Mouse (Mus musculus) kidney, embryonic 16.5 days (tissue): ENCODE results near the gene Krtap5-4. TPM values are rescaled to one million over a fixed set of nuclear protein-coding genes. Genes with fewer than 3 reads are reported as not detected.
"Not testable (repeated sequence)": the region's sequence is repeated elsewhere in the genome, so short reads cannot be mapped to it uniquely, and the experiment has no call there.

Experiments used
- ATAC-seq: fragments of 200-750 bp; cut with Nextera tagmentation; 2 replicates; pipeline ENCODE4 v1.8.0; 2017; ENCODE audit warnings: moderate TSS enrichment; ENCODE audit not compliant: low FRiP score, low TSS enrichment
- H3K27ac ChIP-seq: fragments of 300-500 bp; sonication (generic); 2 replicates; pipeline ENCODE4 v1.5.1; 2014; ENCODE audit warnings: low read length
- H3K27me3 ChIP-seq: fragments of 300-500 bp; sonication (generic); 2 replicates; pipeline ENCODE4 v1.6.1; 2014; ENCODE audit warnings: low read length, control low read depth, mixed read lengths; ENCODE audit not compliant: insufficient read depth
- H3K36me3 ChIP-seq: fragments of 300-500 bp; sonication (generic); 2 replicates; pipeline ENCODE4 v1.6.1; 2014; ENCODE audit warnings: low read length, control low read depth, mixed read lengths; ENCODE audit not compliant: insufficient read depth
- H3K4me1 ChIP-seq: fragments of 300-500 bp; sonication (generic); 2 replicates; pipeline ENCODE4 v1.6.1; 2014; ENCODE audit warnings: low read length, control low read depth, mixed read lengths; ENCODE audit not compliant: insufficient read depth
- H3K4me2 ChIP-seq: fragments of 300-500 bp; sonication (generic); replicated peaks from 2 replicates; pipeline ENCODE4 v1.6.1; 2014; ENCODE audit warnings: low read depth, low read length
- H3K4me3 ChIP-seq: fragments of 300-500 bp; sonication (generic); 2 replicates; pipeline ENCODE4 v1.5.1; 2014; ENCODE audit warnings: mild to moderate bottlenecking, low read length
- H3K9ac ChIP-seq: fragments of 300-500 bp; sonication (generic); replicated peaks from 2 replicates; pipeline ENCODE4 v1.6.1; 2014; ENCODE audit warnings: low read length
- H3K9me3 ChIP-seq: fragments of 300-500 bp; sonication (generic); 2 replicates; pipeline ENCODE4 v1.6.1; 2016; ENCODE audit warnings: low read length, control low read depth
- WGBS: fragments of 180-500 bp; shearing (Covaris S2); extraction: QIAGEN DNeasy Blood & Tissue Kit; methylation state at CpG from one replicate; pipeline ENCODE4 v1.1.7; 2014; 5-methylcytosine and 5-hydroxymethylcytosine counted together
- polyA plus RNA-seq: library from polyadenylated mRNA; unstranded; fragments of >200 nt; fragmentation: Nextera tagmentation; extraction: Ambion mirVana; gene quantifications from 2 replicates; pipeline ENCODE4 v1.2.1, GENCODE M21; 2015

Gene Krtap5-4
- polyA plus RNA-seq, 1 experiment from 2014 or later: not detected

GRCm38 (mm10) chr7:142285910-142286612 lies 17.3 kb upstream of the Krtap5-4 start:
- H3K36me3 ChIP-seq, H3K4me2 ChIP-seq, H3K9me3 ChIP-seq, H3K9ac ChIP-seq, H3K4me3 ChIP-seq, H3K27me3 ChIP-seq, ATAC-seq: not testable (repeated sequence)
- peak overlapping the region; percentile 38; the same call in 1 of the 2 replicates for H3K27ac ChIP-seq
- 26% methylated on average over 9 of the region's 9 CpGs for WGBS
- peaks cover 11% of the 10 kb centered on the region; the same call in 1 of the 2 replicates for H3K4me1 ChIP-seq

GRCm38 (mm10) chr7:142293851-142294250 lies 9.5 kb upstream of the Krtap5-4 start:
- H3K4me1 ChIP-seq, H3K4me2 ChIP-seq, H3K4me3 ChIP-seq, H3K27me3 ChIP-seq, H3K9me3 ChIP-seq, H3K9ac ChIP-seq, H3K27ac ChIP-seq, H3K36me3 ChIP-seq: not testable (repeated sequence)
- WGBS: 3% methylated on average over 2 of the region's 2 CpGs
- ATAC-seq: peak; percentile 57; the same call in 1 of the 2 replicates

- Histone ChIP-seq H3K4me3 (no peak overlapping the region), H3K36me3 (no peaks in the 10 kb centered on the region), H3K9ac (no peak overlapping the region), H3K9me3 (no peaks in the 10 kb centered on the region), H3K27ac (no peak overlapping the region), H3K4me2 (no peak overlapping the region), H3K4me1 (0 out of 2 replicates have a peak, but pooled peaks cover 4% of the 10 kb centered on the region), H3K27me3 (no peaks in the 10 kb centered on the region)
- no peak for ATAC-seq
Measured at GRCm38 (mm10) chr7:142295418-142295817, 7.9 kb upstream of the Krtap5-4 start.

- H3K4me1 ChIP-seq, ATAC-seq, H3K9me3 ChIP-seq, H3K27ac ChIP-seq, H3K27me3 ChIP-seq, H3K4me3 ChIP-seq, H3K4me2 ChIP-seq, H3K36me3 ChIP-seq, H3K9ac ChIP-seq: not testable (repeated sequence)
- WGBS: 13% methylated on average over 4 of the region's 4 CpGs
Measured at GRCm38 (mm10) chr7:142296108-142296507, 7.2 kb upstream of the Krtap5-4 start.

GRCm38 (mm10) chr7:142297018-142297417 lies 6.3 kb upstream of the Krtap5-4 start, which contains the start of gene Krtap5-1:
Gene Krtap5-1 (minus strand): TSS chr7:142297118.
- H3K27me3 ChIP-seq, H3K36me3 ChIP-seq, H3K9me3 ChIP-seq, H3K27ac ChIP-seq, H3K4me3 ChIP-seq, ATAC-seq, H3K9ac ChIP-seq, H3K4me2 ChIP-seq, H3K4me1 ChIP-seq: not testable (repeated sequence)

- ATAC-seq, H3K4me1 ChIP-seq, H3K4me3 ChIP-seq, H3K36me3 ChIP-seq, H3K9ac ChIP-seq, H3K27ac ChIP-seq, H3K9me3 ChIP-seq, H3K4me2 ChIP-seq, H3K27me3 ChIP-seq: not testable (repeated sequence)
- 87% methylated on average over 1 of the region's 1 CpGs for WGBS
Measured at GRCm38 (mm10) chr7:142303929-142304328, 580 bp downstream of the Krtap5-4 start.

GRCm38 (mm10) chr7:142314600-142315285 lies 11.4 kb downstream of the Krtap5-4 start:
- Histone ChIP-seq H3K27ac (no peak overlapping the region), H3K4me3 (no peak overlapping the region), H3K36me3 (no peaks in the 10 kb centered on the region), H3K9ac (no peak overlapping the region), H3K9me3 (no peaks in the 10 kb centered on the region), H3K4me1 (no peaks in the 10 kb centered on the region), H3K27me3 (no peaks in the 10 kb centered on the region), H3K4me2 (no peak overlapping the region)
- no peak for ATAC-seq
- 52% methylated on average over 5 of the region's 5 CpGs for WGBS

- 30% methylated on average over 6 of the region's 6 CpGs for WGBS
- Histone ChIP-seq H3K9ac (no peak overlapping the region), H3K9me3 (no peaks in the 10 kb centered on the region), H3K4me1 (peaks cover 15% of the 10 kb centered on the region), H3K36me3 (no peaks in the 10 kb centered on the region), H3K27ac (no peak overlapping the region), H3K27me3 (no peaks in the 10 kb centered on the region), H3K4me3 (no peak overlapping the region), H3K4me2 (no peak overlapping the region)
- ATAC-seq: peak; percentile 77; the same call in 1 of the 2 replicates
Measured at GRCm38 (mm10) chr7:142316558-142316957, 13.2 kb downstream of the Krtap5-4 start.

- 73% methylated on average over 5 of the region's 5 CpGs for WGBS
- Histone ChIP-seq H3K4me2 (no peak overlapping the region), H3K4me1 (peaks cover 15% of the 10 kb centered on the region), H3K27ac (no peak overlapping the region), H3K9ac (no peak overlapping the region), H3K9me3 (no peaks in the 10 kb centered on the region), H3K36me3 (no peaks in the 10 kb centered on the region), H3K27me3 (no peaks in the 10 kb centered on the region), H3K4me3 (no peak overlapping the region)
- no peak for ATAC-seq
Measured at GRCm38 (mm10) chr7:142317216-142317615, 13.9 kb downstream of the Krtap5-4 start.

GRCm38 (mm10) chr7:142319124-142319523 lies 15.8 kb downstream of the Krtap5-4 start:
- Histone ChIP-seq H3K9ac (no peak overlapping the region), H3K27me3 (no peaks in the 10 kb centered on the region), H3K9me3 (no peaks in the 10 kb centered on the region), H3K4me2 (no peak overlapping the region), H3K36me3 (no peaks in the 10 kb centered on the region), H3K4me3 (no peak overlapping the region), H3K27ac (no peak overlapping the region), H3K4me1 (peaks cover 15% of the 10 kb centered on the region)
- ATAC-seq: no peak
- 86% methylated on average over 11 of the region's 11 CpGs for WGBS
